Mouse (Mus musculus): ENCODE data around the gene Adcy3. TPM values are rescaled to one million over a fixed set of nuclear protein-coding genes. Genes with fewer than 3 reads are reported as not detected.
"Not testable (repeated sequence)": the region's sequence is repeated elsewhere in the genome, so short reads cannot be mapped to it uniquely, and the experiment has no call there.

The Adcy3 gene
- polyA plus RNA-seq, 1 experiment from 2014 or later, result 6.1 TPM

GRCm38 (mm10) chr12:4237481-4237880 is 104.6 kb downstream of the Adcy3 start:
- no peak for ATAC-seq (replicated peaks; ENCODE audit: low FRiP score)
- Histone ChIP-seq H3K9ac (ENCODE audit: low read length) (no peak overlapping the region), H3K9me3 (ENCODE audit: control insufficient read depth, low read length) (no peaks in the 10 kb centered on the region), H3K4me3 (ENCODE audit: low read depth, low read length) (no peak overlapping the region), H3K36me3 (ENCODE audit: control insufficient read depth, insufficient read depth, low read length) (no peaks in the 10 kb centered on the region), H3K27ac (ENCODE audit: low read depth, low read length) (no peak overlapping the region), H3K27me3 (ENCODE audit: control insufficient read depth, insufficient read depth, low read length) (no peaks in the 10 kb centered on the region), H3K4me1 (replicated peaks; ENCODE audit: control insufficient read depth, insufficient read depth, low read length) (0 out of 2 replicates have a peak, but pooled peaks cover 4% of the 10 kb centered on the region), H3K4me2 (ENCODE audit: low read depth, low read length, severe bottlenecking) (no peak overlapping the region)
- WGBS, result 96% methylated on average over 15 of the region's 15 CpGs
- no peak for DNase-seq (ENCODE audit: low spot score)

GRCm38 (mm10) chr12:4240281-4240680 is 107.4 kb downstream of the Adcy3 start:
- not testable (repeated sequence) for H3K9me3 ChIP-seq (ENCODE audit: control insufficient read depth, low read length); H3K4me1 ChIP-seq (replicated peaks; ENCODE audit: control insufficient read depth, insufficient read depth, low read length); DNase-seq (ENCODE audit: low spot score); H3K4me2 ChIP-seq (ENCODE audit: low read depth, low read length, severe bottlenecking); H3K36me3 ChIP-seq (ENCODE audit: control insufficient read depth, insufficient read depth, low read length); H3K27ac ChIP-seq (ENCODE audit: low read depth, low read length); H3K4me3 ChIP-seq (ENCODE audit: low read depth, low read length); ATAC-seq (replicated peaks; ENCODE audit: low FRiP score); H3K27me3 ChIP-seq (ENCODE audit: control insufficient read depth, insufficient read depth, low read length); H3K9ac ChIP-seq (ENCODE audit: low read length)
- 87% methylated on average over 6 of the region's 8 CpGs for WGBS

- no peak for DNase-seq (ENCODE audit: low spot score)
- no peak for ATAC-seq (replicated peaks; ENCODE audit: low FRiP score)
- Histone ChIP-seq H3K27me3 (ENCODE audit: control insufficient read depth, insufficient read depth, low read length) (no peaks in the 10 kb centered on the region), H3K4me1 (replicated peaks; ENCODE audit: control insufficient read depth, insufficient read depth, low read length) (no peaks in the 10 kb centered on the region), H3K27ac (ENCODE audit: low read depth, low read length) (no peak overlapping the region), H3K9ac (ENCODE audit: low read length) (no peak overlapping the region), H3K4me3 (ENCODE audit: low read depth, low read length) (no peak overlapping the region), H3K36me3 (ENCODE audit: control insufficient read depth, insufficient read depth, low read length) (no peaks in the 10 kb centered on the region), H3K9me3 (ENCODE audit: control insufficient read depth, low read length) (no peaks in the 10 kb centered on the region), H3K4me2 (ENCODE audit: low read depth, low read length, severe bottlenecking) (no peak overlapping the region)
- WGBS, result 84% methylated on average over 2 of the region's 2 CpGs
Observed at GRCm38 (mm10) chr12:4243805-4244204, 110.9 kb downstream of the Adcy3 start.

GRCm38 (mm10) chr12:4245742-4246141 is 112.8 kb downstream of the Adcy3 start:
- H3K4me3 ChIP-seq (ENCODE audit: low read depth, low read length), result no peak overlapping the region
- 85% methylated on average over 10 of the region's 10 CpGs for WGBS
- no peak overlapping the region for H3K4me2 ChIP-seq (ENCODE audit: low read depth, low read length, severe bottlenecking)
- no peaks in the 10 kb centered on the region for H3K27me3 ChIP-seq (ENCODE audit: control insufficient read depth, insufficient read depth, low read length)
- DNase-seq (ENCODE audit: low spot score) (no peak), ATAC-seq (replicated peaks; ENCODE audit: low FRiP score) (no peak)
- no peak overlapping the region for H3K27ac ChIP-seq (ENCODE audit: low read depth, low read length)
- no peaks in the 10 kb centered on the region for H3K4me1 ChIP-seq (replicated peaks; ENCODE audit: control insufficient read depth, insufficient read depth, low read length)
- H3K36me3 ChIP-seq (ENCODE audit: control insufficient read depth, insufficient read depth, low read length), result no peaks in the 10 kb centered on the region
- no peak overlapping the region for H3K9ac ChIP-seq (ENCODE audit: low read length)
- H3K9me3 ChIP-seq (ENCODE audit: control insufficient read depth, low read length), result no peaks in the 10 kb centered on the region

- DNase-seq (ENCODE audit: low spot score) (no peak), ATAC-seq (replicated peaks; ENCODE audit: low FRiP score) (no peak)
- Histone ChIP-seq H3K4me3 (ENCODE audit: low read depth, low read length) (no peak overlapping the region), H3K27ac (ENCODE audit: low read depth, low read length) (no peak overlapping the region), H3K4me2 (ENCODE audit: low read depth, low read length, severe bottlenecking) (no peak overlapping the region), H3K9me3 (ENCODE audit: control insufficient read depth, low read length) (no peaks in the 10 kb centered on the region), H3K36me3 (ENCODE audit: control insufficient read depth, insufficient read depth, low read length) (no peaks in the 10 kb centered on the region), H3K4me1 (replicated peaks; ENCODE audit: control insufficient read depth, insufficient read depth, low read length) (no peaks in the 10 kb centered on the region), H3K27me3 (ENCODE audit: control insufficient read depth, insufficient read depth, low read length) (no peaks in the 10 kb centered on the region), H3K9ac (ENCODE audit: low read length) (no peak overlapping the region)
- WGBS, result 89% methylated on average over 6 of the region's 6 CpGs
Observed at GRCm38 (mm10) chr12:4249786-4250185, 116.9 kb downstream of the Adcy3 start.

- ATAC-seq (replicated peaks; ENCODE audit: low FRiP score), result no peak
Observed at GRCm38 (mm10) chr12:4252742-4253655, 120.1 kb downstream of the Adcy3 start.

More at GRCm38 (mm10) chr12:4252742-4253655, 120.1 kb downstream of the Adcy3 start:
- H3K27me3 ChIP-seq (ENCODE audit: control insufficient read depth, insufficient read depth, low read length), result no peaks in the 10 kb centered on the region
- H3K36me3 ChIP-seq (ENCODE audit: control insufficient read depth, insufficient read depth, low read length), result no peaks in the 10 kb centered on the region
- H3K9ac ChIP-seq (ENCODE audit: low read length), result no peak overlapping the region
- no peak overlapping the region for H3K4me2 ChIP-seq (ENCODE audit: low read depth, low read length, severe bottlenecking)
- no peak overlapping the region for H3K4me3 ChIP-seq (ENCODE audit: low read depth, low read length)
- 93% methylated on average over 16 of the region's 16 CpGs for WGBS
- DNase-seq (ENCODE audit: low spot score), result no peak
- no peaks in the 10 kb centered on the region for H3K9me3 ChIP-seq (ENCODE audit: control insufficient read depth, low read length)
- H3K4me1 ChIP-seq (replicated peaks; ENCODE audit: control insufficient read depth, insufficient read depth, low read length), result no peaks in the 10 kb centered on the region
- no peak overlapping the region for H3K27ac ChIP-seq (ENCODE audit: low read depth, low read length)

Other genes with a start within 250 kb of the Adcy3 start
- gene Pomc, start 178.2 kb upstream of the Adcy3 start, polyA plus RNA-seq (2014; fragmentation: Nextera tagmentation; extraction: Ambion mirVana), result 6.4 and 7.0 TPM in 2 replicates
- 13.7 and 14.4 TPM in 2 replicates for gene Efr3b, start 94.2 kb upstream of the Adcy3 start, polyA plus RNA-seq (2014; fragmentation: Nextera tagmentation; extraction: Ambion mirVana)
- 12.9 and 14.9 TPM in 2 replicates for gene Dnajc27, start 50.5 kb upstream of the Adcy3 start, polyA plus RNA-seq (2014; fragmentation: Nextera tagmentation; extraction: Ambion mirVana)
- gene Ptrhd1, start 100.9 kb downstream of the Adcy3 start, polyA plus RNA-seq (2014; fragmentation: Nextera tagmentation; extraction: Ambion mirVana), result 6.0 and 6.5 TPM in 2 replicates
- 21.0 and 24.8 TPM in 2 replicates for gene Cenpo, start 101.2 kb downstream of the Adcy3 start, polyA plus RNA-seq (2014; fragmentation: Nextera tagmentation; extraction: Ambion mirVana)